Mouse (Mus musculus): ENCODE measurements around the gene Gabrp. TPM values are rescaled to one million over a fixed set of nuclear protein-coding genes. Genes with fewer than 3 reads are reported as not detected.

The Gabrp gene
- polyA plus RNA-seq, 1 experiment from 2014 or later, result not detected

DNA sequence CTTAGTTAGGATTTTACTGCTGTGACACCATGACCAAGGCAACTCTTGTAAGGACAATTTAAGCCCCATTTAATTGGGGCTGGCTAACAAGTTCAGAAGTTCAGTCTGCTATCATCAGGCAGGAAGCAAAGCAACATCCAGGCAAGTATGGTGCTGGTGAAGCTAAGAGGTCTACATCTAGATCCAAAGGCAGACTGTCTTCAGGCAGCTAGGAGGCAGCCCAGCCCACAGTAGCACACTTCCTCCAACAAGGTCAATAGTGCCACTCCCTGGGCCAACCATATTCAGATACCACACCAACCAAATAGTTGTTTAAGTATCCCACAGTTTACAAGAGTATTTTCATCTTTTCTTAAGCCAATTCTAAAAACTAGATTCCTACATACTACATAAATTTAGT lies 69.4 kb downstream of the Gabrp start:
- no peak overlapping the region for H3K4me3 ChIP-seq (replicated peaks; ENCODE audit: low read depth, low read length)
- H3K27ac ChIP-seq (replicated peaks; ENCODE audit: low read depth, low read length), result no peak overlapping the region
- no peak overlapping the region for H3K4me2 ChIP-seq (ENCODE audit: low read length)
- H3K9me3 ChIP-seq (ENCODE audit: control insufficient read depth, low read length), result no peaks in the 10 kb centered on the region
- no peaks in the 10 kb centered on the region for H3K36me3 ChIP-seq (ENCODE audit: control insufficient read depth, insufficient read depth, low read length)
- ATAC-seq (ENCODE audit: low FRiP score, low TSS enrichment), result no peak
- DNase-seq, result no peak
- no peak overlapping the region for H3K9ac ChIP-seq (replicated peaks; ENCODE audit: low read length)
- H3K4me1 ChIP-seq (ENCODE audit: control insufficient read depth, insufficient read depth, low read length), result 0 out of 2 replicates have a peak, but pooled peaks cover 4% of the 10 kb centered on the region
- H3K27me3 ChIP-seq (ENCODE audit: control insufficient read depth, insufficient read depth, low read length), result no peaks in the 10 kb centered on the region

Other genes with a start within 250 kb of the Gabrp start
- gene Ranbp17, start 65.2 kb downstream of the Gabrp start, polyA plus RNA-seq (2014; fragmentation: Nextera tagmentation; extraction: Ambion mirVana), result 9.1 and 10.0 TPM in 2 replicates
- not detected in 2 replicates for gene D130052B06Rik, start 20.3 kb upstream of the Gabrp start, polyA plus RNA-seq (2014; fragmentation: Nextera tagmentation; extraction: Ambion mirVana)

All from midbrain, embryonic 14.5 days (tissue).